Mouse (Mus musculus) thymus, adult 2 months (tissue): Measurements from ENCODE around the gene Naglu. TPM values are rescaled to one million over a fixed set of nuclear protein-coding genes. Genes with fewer than 3 reads are reported as not detected.

ENCODE experiments used
- DNase-seq: peaks from one replicate; pipeline ENCODE4 v3.0.0; 2021
- H3K27ac ChIP-seq: fragments of 200-500 bp; 2 replicates; pipeline ENCODE4 v1.5.1; 2012; ENCODE audit warnings: low read length, control low read depth; ENCODE audit not compliant: control insufficient read depth, insufficient read depth
- H3K27me3 ChIP-seq: fragments of 200-500 bp; 2 replicates; pipeline ENCODE4 v1.6.1; 2012; ENCODE audit warnings: mild to moderate bottlenecking, low read length, moderate library complexity, mixed read lengths; ENCODE audit not compliant: control insufficient read depth, insufficient read depth
- H3K36me3 ChIP-seq: fragments of 200-500 bp; 2 replicates; pipeline ENCODE4 v1.6.1; 2012; ENCODE audit warnings: mild to moderate bottlenecking, low read length, moderate library complexity; ENCODE audit not compliant: control insufficient read depth, insufficient read depth
- H3K4me1 ChIP-seq: fragments of 200-500 bp; replicated peaks from 2 replicates; pipeline ENCODE4 v1.6.1; 2012; ENCODE audit warnings: low read length; ENCODE audit not compliant: control insufficient read depth, insufficient read depth
- H3K4me3 ChIP-seq: fragments of 200-500 bp; 2 replicates; pipeline ENCODE4 v1.5.1; 2012; ENCODE audit warnings: mild to moderate bottlenecking, low read length, control low read depth, moderate library complexity; ENCODE audit not compliant: control insufficient read depth, insufficient read depth
- CTCF ChIP-seq: fragments of 200-500 bp; IDR thresholded peaks from 2 replicates; pipeline ENCODE4 v1.5.1; 2012; ENCODE audit warnings: mild to moderate bottlenecking, control low read depth, low read length, moderate library complexity, borderline replicate concordance; ENCODE audit not compliant: control insufficient read depth, poor library complexity, insufficient read depth; ENCODE audit errors: extremely low read depth
- POLR2A ChIP-seq: fragments of 200-500 bp; IDR thresholded peaks from 2 replicates; pipeline ENCODE4 v1.6.1; 2012; ENCODE audit warnings: mild to moderate bottlenecking, low read length, control low read depth, moderate library complexity; ENCODE audit not compliant: control insufficient read depth, poor library complexity, insufficient read depth; ENCODE audit errors: extremely low read depth
- WGBS: fragments of 180-500 bp; shearing (Covaris S2); methylation state at CpG from one replicate; pipeline ENCODE4 v1.1.7; 2018; 5-methylcytosine and 5-hydroxymethylcytosine counted together
- polyA plus RNA-seq: library from polyadenylated mRNA; depleted of rRNA; stranded (reverse); fragments of >200 nt; gene quantifications from 2 replicates; pipeline ENCODE4 v1.2.3, GENCODE M21; 2012

Gene Naglu
- polyA plus RNA-seq, 1 experiment = 25.2 TPM

DNA sequence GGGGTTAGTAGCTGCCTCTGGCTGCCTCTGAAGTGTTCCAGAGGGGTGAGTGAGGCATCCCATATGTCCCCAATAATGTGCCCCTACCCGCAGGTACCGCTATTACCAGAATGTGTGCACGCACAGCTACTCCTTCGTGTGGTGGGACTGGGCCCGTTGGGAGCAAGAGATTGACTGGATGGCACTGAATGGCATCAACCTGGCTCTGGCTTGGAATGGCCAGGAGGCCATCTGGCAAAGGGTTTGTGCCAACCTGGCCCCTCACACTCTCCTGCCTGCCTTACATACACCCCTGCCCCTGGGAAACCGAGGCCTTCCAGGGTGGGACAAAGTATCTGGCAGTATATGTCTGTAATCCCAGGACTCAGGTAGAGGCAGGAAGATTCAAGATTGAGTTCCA lies 1.2 kb downstream of the Naglu start:
- H3K27ac ChIP-seq = no peak overlapping the region
- no peak for DNase-seq
- H3K36me3 ChIP-seq = no peaks in the 10 kb centered on the region
- H3K4me1 ChIP-seq = peaks cover 16% of the 10 kb centered on the region
- no peak overlapping the region for H3K4me3 ChIP-seq
- 91% methylated on average over 6 of the region's 6 CpGs for WGBS
- TF ChIP-seq CTCF = no peak
- no peak for TF ChIP-seq POLR2A
- no peaks in the 10 kb centered on the region for H3K27me3 ChIP-seq

GRCm38 (mm10) chr11:101071810-101072428 lies 2.1 kb downstream of the Naglu start:
- 95% methylated on average over 14 of the region's 14 CpGs for WGBS
- no peaks in the 10 kb centered on the region for H3K27me3 ChIP-seq
- TF ChIP-seq CTCF = no peak
- no peak for TF ChIP-seq POLR2A
- no peak overlapping the region for H3K4me3 ChIP-seq
- peaks cover 8% of the 10 kb centered on the region for H3K4me1 ChIP-seq
- no peaks in the 10 kb centered on the region for H3K36me3 ChIP-seq
- no peak for DNase-seq
- H3K27ac ChIP-seq = no peak overlapping the region

DNA sequence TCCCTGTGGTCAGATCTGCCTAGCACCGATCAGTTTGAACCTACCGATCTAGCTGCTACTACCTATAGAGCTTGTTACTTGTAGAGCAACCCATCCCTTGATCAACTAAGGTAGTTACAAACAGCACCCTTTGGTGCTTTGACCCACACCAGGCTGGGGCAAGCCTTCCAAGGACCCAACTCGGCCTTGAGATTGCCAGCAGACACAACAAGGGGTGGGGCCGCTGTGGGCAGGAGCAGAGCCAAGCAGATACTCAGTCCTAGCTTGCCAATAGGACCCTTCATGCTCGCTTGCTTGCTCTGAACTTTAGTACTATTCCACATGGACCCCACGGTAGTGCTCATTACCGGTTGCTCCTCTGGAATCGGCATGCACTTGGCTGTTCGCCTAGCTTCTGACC lies 8.3 kb downstream of the Naglu start, which contains the start of gene Hsd17b1:
TSS of gene Hsd17b1 (plus strand) at position 291 of the 400 bp plus-strand sequence.
- TF ChIP-seq POLR2A = no peak
- TF ChIP-seq CTCF = no peak
- H3K27ac ChIP-seq = no peak within 1 kb of the TSS
- H3K36me3 ChIP-seq = no peaks in the 10 kb centered on the region
- H3K27me3 ChIP-seq = peaks cover 5% of the 10 kb centered on the region; the same call in 1 of the 2 replicates
- DNase-seq = no peak
- 93% methylated on average over 9 of the region's 9 CpGs for WGBS
- H3K4me3 ChIP-seq = no peak within 1 kb of the TSS
- H3K4me1 ChIP-seq = peaks cover 16% of the 10 kb centered on the region

GRCm38 (mm10) chr11:101079746-101080145 lies 9.9 kb downstream of the Naglu start:
- Histone ChIP-seq H3K27ac (no peak overlapping the region), H3K36me3 (no peaks in the 10 kb centered on the region), H3K4me3 (no peak overlapping the region), H3K27me3 (peaks cover 5% of the 10 kb centered on the region; the same call in 1 of the 2 replicates), H3K4me1 (peaks cover 20% of the 10 kb centered on the region)
- TF ChIP-seq CTCF = no peak
- no peak for TF ChIP-seq POLR2A
- 8% methylated on average over 27 of the region's 27 CpGs for WGBS
- DNase-seq = peak; percentile 43

GRCm38 (mm10) chr11:101080421-101080820 lies 10.6 kb downstream of the Naglu start:
- Histone ChIP-seq H3K36me3 (no peaks in the 10 kb centered on the region), H3K27ac (no peak overlapping the region), H3K27me3 (peaks cover 5% of the 10 kb centered on the region; the same call in 1 of the 2 replicates), H3K4me3 (no peak overlapping the region), H3K4me1 (peaks cover 20% of the 10 kb centered on the region)
- no peak for DNase-seq
- TF ChIP-seq CTCF (no peak), POLR2A (no peak)
- 84% methylated on average over 5 of the region's 5 CpGs for WGBS

DNA sequence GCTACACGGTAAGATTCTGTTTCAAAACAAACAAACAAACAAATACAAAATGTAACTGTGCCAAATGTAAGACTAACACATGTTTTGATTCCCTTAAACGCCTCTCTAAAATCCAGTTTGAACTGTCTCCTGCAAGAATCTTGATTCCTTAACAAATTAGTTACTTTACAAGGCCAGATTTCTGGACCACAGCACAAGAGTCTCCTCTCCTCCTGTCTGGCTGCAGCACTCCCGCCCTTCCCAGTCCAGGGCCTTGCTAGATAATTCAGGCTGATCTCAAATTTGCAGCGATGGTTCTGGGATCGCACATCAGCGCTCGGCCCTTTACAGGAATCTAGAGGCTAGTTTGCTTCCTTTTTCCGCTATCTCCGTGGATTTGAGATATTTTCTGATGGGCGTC lies 11.8 kb downstream of the Naglu start:
- no peaks in the 10 kb centered on the region for H3K36me3 ChIP-seq
- H3K4me1 ChIP-seq = peaks cover 30% of the 10 kb centered on the region
- H3K27me3 ChIP-seq = peaks cover 5% of the 10 kb centered on the region; the same call in 1 of the 2 replicates
- H3K27ac ChIP-seq = peak overlapping the region; percentile 67; the same call in 1 of the 2 replicates
- 21% methylated on average over 10 of the region's 10 CpGs for WGBS
- H3K4me3 ChIP-seq = peak overlapping the region; percentile 84
- no peak for TF ChIP-seq CTCF
- no peak for TF ChIP-seq POLR2A
- DNase-seq = no peak
